Mouse (Mus musculus) MN1 (cell line): ENCODE results near the gene Plekha3.

Source experiments
- DNase-seq: peaks from one replicate; pipeline ENCODE4 v3.0.0-alpha.2; 2016; ENCODE audit warnings: low spot score

Gene Plekha3

DNA sequence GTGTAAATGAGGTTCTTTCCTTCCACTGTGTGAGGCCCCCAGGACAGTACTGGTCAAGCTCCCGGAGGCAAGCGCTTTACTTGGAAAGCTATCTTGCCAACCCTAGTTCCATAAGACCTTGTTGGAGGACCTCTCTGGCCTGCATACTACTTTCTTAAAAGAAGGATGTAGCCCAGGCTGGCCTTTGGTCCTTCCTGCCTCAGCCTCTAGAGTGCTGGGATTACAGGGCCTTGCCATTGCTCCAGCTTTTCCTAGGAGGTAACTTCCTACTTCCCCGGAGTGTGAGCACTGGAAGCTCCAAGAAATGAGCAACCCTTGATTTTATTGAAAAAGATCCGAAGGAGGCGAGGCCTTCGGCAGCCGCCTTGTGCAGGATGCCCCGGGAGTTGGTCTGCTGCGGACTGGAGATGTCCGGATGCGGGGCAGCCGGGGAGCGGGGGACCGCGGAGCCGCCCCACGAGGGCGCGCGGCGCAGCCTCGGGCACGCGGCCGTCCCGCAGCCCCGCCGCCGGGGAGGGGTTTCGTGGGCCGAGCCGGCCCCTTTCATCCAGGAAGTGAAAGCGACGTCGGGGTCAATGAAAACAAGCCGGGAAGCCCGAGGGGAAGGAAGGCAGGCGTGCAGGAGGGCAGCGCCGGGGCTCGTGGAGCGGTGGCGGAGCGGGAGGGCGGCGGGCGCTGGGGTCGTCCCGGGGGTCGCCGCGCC lies at the start of gene Plekha3:
Plekha3 (plus strand) TSS at position 557 of the 703 bp plus-strand sequence.
- peak; percentile 88 for DNase-seq

- DNase-seq = no peak
These were observed 44.8 kb upstream of the Plekha3 start for GRCm38 (mm10) chr2:76630293-76630692.

GRCm38 (mm10) chr2:76631600-76631999 lies 43.5 kb upstream of the Plekha3 start:
- no peak for DNase-seq

- no peak for DNase-seq
These were observed 35.4 kb upstream of the Plekha3 start for GRCm38 (mm10) chr2:76639637-76640036.

DNA sequence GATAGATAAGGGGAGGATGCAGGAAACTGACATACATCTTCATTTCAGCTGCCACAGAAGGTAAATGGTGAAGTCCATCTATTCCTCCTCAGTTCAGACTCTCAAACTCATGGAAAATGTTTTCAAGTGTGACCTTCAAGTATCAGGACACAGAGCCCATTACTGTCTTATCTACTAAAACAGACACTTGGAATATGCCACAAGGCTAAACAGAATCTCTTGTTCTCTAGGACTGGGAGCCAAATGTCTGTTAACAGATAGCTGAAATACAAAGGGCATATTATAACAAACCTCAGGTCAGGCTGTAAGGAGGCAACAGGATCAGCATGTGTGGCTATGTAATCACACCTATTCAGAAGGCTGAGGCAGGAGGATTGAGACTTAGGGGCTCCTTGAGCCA lies 31.3 kb upstream of the Plekha3 start:
- no peak for DNase-seq

DNA sequence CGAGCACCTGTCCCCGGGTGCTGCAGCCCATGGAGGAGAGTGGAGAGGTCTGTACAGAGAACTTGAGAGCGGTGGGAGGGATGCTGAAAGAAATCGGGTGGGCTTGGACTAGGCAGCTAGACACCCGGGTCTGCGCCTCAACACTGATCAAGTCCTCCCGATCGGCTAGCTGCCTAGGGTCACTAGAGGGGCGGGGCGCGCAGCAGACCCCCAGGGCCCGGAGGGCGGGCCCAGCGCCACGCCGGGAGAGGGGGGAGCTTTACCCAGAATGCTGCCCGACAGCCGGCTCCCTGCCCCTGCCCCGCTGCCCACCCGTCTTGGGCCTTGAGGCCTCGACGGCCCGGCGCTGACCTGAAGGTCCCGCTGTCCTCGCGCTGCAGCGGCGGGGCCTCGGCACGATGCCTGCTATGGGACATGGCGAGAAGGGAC lies 27.6 kb upstream of the Plekha3 start:
- no peak for DNase-seq

DNA sequence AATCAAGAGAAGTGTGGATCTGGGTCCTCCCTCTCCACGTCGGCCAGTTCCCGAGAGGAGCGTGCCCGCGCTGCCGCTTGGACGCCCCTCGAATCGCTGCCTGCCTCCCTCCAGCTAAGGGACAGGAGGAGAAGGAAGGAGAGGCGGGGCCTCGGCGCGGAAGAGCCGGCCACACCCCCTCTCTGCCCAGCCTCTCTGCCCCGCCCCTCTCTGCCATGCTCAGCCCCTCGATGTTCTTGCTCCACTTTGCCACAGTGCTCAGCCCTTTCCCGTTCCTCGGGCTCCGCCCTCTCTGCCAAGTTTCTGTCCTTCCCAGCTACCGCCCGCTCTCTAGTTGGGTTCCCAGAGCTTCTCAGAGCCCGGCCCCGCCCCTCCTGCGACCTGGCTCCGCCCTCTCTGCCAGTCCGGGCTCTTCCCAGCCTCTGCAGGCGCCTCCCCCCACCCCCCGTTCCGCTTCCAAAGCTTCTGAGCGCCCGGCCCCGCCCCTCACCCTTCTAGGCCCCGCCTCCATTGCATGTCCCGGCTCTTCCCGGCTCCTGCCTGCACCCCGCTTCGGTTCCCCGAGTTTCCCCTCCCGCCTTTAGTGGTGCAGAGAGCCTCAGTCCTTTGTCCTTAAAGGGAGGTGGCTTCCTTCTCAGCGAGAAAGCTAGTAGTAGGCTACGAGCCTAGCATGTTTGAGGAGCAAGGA lies 27.1 kb upstream of the Plekha3 start, which contains the start of the genes Prkra and Pjvk:
Prkra (minus strand) TSS at position 133 of the 688 bp plus-strand sequence.
Pjvk (plus strand) TSS at position 594 of the 688 bp plus-strand sequence.
- peak; percentile 97 for DNase-seq

DNA sequence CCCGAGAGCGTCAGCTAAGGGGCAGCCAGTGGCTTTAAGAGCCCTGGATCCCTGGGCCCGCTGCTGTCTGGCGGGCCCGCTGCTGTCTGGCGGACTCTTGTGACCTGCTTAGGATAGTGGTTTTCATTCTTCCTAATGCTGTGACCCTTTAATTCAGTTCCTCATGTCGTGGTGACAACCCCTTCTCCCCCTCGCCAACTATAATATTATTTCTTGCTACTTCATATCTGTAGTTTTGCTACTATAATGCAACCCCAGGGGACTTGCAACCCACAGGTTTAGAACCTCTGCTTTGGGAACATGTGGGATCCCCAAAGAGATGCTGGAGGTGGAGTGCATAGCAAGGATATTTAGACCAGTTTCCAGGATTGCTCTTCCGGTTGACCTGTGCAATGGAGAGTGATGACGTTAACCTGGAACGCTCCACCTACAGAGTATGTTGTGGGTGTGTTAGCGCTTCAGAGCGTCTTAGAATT lies 26.4 kb upstream of the Plekha3 start:
- DNase-seq = peak; percentile 58

DNA sequence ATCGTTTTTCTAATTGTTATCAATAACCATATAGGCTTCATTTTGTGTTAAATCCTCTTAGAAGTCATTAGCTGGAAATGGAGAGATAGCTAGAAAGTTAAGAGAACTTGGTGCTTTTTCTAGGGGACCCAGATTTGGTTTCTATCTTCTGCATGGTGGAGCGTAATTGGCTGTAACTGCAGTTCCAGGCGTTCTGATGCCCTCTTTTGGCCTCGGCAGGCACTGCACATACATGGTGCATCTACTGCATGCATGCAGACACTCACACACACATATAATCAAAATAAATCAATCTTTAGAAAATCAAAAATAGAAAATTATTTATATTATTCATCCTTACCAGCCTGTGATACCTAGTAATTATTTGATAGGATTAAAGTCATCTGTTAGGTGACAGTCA lies 22.0 kb upstream of the Plekha3 start:
- no peak for DNase-seq

DNA sequence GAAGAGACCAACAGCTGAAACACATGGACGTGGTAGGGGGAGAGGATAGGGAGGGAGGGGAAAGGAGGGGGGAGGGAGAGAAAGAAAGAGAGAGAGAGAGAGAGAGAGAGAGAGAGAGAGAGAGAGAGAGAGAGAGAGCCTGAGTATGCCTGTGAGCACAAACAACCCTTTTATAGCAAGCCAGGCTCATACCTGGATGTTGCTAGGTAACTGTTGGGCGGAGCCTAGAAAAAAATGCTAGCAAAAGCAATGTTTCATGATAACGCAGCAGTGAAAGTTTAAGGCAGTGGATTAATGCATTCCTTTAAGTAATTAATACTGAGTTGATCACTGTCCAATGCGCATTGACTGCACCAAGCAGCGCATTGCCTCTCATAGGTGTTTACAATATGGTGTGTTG lies 20.4 kb upstream of the Plekha3 start:
- no peak for DNase-seq

DNA sequence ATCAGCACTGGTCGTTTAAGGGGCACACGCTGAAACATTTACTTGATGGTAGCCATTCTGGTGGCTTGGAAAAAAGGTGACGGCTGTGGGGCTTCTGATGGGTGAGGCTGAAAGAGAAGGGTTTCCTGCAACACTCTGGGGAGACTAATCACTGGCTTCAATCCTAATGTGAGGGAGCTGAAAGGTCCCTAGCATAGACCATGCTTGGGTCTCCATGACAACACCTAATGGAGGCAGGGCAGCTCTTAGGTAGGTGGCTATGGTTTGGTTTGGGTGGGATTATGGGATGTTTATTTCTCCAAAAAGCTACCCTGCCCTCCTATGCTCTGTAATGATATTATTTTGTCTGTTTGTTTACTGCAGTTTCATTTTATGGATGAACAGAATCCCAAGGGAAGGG lies 19.6 kb upstream of the Plekha3 start:
- DNase-seq = no peak

GRCm38 (mm10) chr2:76655982-76656381 lies 19.1 kb upstream of the Plekha3 start:
- peak; percentile 25 for DNase-seq

GRCm38 (mm10) chr2:76658551-76658950 lies 16.5 kb upstream of the Plekha3 start:
- DNase-seq = no peak

DNA sequence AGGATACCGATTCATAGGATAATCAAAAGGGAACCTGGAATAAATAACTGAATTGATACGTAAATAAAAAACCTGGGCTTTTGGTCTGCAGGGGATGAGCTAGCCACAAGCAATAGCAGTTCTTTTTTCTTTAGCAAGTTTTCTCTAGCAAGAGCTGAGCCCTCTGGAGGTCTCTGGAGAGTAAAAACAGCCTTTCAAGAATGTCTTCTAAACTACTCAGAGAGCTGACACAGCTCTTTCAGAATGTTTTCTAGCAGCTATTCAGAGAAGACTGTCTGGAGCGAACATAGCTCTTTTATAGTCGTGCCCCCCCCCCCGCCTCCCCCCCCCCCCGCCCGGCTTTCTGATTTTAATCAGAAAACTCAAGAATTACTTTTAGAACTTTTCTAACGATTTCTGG lies 15.7 kb upstream of the Plekha3 start:
- no peak for DNase-seq

DNA sequence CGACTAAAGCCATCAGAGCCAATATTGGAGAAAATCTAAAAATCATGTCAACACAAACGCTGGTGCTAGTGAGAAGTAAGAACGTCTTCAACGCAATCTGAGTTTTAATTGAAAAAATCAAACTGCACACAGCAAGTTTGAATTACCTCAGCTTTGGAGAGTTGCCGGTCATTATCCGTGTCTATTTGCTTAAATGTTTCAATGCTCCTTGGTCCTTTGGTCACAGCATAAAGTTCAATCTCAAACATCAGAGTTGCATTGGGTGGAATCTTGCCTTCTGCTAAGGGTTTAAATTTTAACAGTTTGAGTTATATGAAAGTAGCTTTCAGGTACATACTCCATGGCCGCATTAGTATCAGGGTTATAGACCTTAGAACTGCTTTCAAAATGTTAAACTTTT lies 9.6 kb upstream of the Plekha3 start:
- no peak for DNase-seq

- DNase-seq = no peak
These were observed 7.9 kb upstream of the Plekha3 start for GRCm38 (mm10) chr2:76667200-76667599.

DNA sequence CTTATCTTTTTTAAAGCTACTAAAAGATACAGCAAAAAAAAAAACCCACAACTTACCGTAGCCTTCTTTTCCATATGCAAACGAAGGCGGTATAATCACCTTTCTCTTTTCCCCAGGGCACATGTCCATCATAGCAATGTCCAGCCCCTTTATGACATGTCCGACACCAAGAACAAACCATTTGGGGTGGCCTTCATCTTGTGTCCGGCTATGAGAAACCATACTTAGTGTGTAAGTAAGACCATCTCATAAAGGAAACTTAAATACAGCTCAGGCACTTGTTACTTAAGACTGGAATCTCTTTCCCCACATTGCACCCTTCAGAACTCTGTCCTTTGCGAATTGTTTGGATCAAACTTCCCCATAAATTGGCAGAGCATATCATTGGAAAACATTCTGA lies 3.4 kb upstream of the Plekha3 start:
- DNase-seq = no peak

- peak; percentile 30 for DNase-seq
These were observed 2.8 kb upstream of the Plekha3 start for GRCm38 (mm10) chr2:76672134-76672745.

DNA sequence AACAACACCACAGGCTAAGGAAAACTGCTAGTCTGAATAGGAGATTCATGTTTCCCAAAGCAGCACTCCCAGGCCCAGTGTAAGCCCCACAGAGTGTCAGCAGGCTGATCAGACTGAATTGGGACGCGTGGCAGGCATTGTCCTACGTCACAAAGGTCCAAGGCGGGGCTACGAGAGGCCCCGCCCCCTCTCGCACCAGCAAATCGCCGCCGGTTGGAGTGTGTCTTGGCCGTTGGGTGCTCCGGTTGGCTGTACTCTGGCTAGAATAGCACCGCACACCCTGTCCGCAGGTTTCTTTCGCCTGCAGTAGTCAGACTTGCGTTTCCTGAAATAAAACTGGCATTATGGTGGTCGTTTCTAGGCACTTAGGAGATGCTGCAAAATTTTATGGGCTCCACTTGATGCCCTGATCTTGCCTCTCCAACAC lies 2.1 kb upstream of the Plekha3 start, which contains the start of gene Fkbp7:
Fkbp7 (minus strand) TSS at position 151 of the 427 bp plus-strand sequence.
- DNase-seq = peak; percentile 96

- DNase-seq = peak; percentile 94
These were observed 1.5 kb upstream of the Plekha3 start for GRCm38 (mm10) chr2:76673472-76674081.

GRCm38 (mm10) chr2:76675451-76675850 lies 370 bp downstream of the Plekha3 start:
- peak; percentile 54 for DNase-seq

GRCm38 (mm10) chr2:76675949-76676348 lies 868 bp downstream of the Plekha3 start:
- DNase-seq = peak; percentile 15
